Mouse (Mus musculus) macrophage (primary cell): ENCODE measurements around the gene Gpr146. TPM values are rescaled to one million over a fixed set of nuclear protein-coding genes. Genes with fewer than 3 reads are reported as not detected.
A peak's percentile ranks its signal among the peaks of the same experiment; 100 is the strongest.
"Not testable (repeated sequence)": the region's sequence is repeated elsewhere in the genome, so short reads cannot be mapped to it uniquely, and the experiment has no call there.

Experiments
- H3K27ac ChIP-seq: fragments of 350-480 bp; formaldehyde crosslinking; 2 replicates; pipeline ENCODE4 v1.9.0; 2021
- H3K36me3 ChIP-seq: fragments of 350-480 bp; formaldehyde crosslinking; 2 replicates; pipeline ENCODE4 v1.9.0; 2021; ENCODE audit errors: inconsistent target
- H3K4me3 ChIP-seq: fragments of 350-480 bp; formaldehyde crosslinking; 2 replicates; pipeline ENCODE4 v1.9.0; 2021; ENCODE audit errors: inconsistent target
- H3K79me2 ChIP-seq: fragments of 350-480 bp; formaldehyde crosslinking; 2 replicates; pipeline ENCODE4 v1.9.0; 2021; ENCODE audit errors: inconsistent target
- WGBS: methylation state at CpG from one replicate; pipeline ENCODE4 v1.1.7; 2026; ENCODE audit warnings: inconsistent platforms; ENCODE audit not compliant: missing documents; 5-methylcytosine and 5-hydroxymethylcytosine counted together
- polyA plus RNA-seq: library from polyadenylated mRNA; stranded (reverse); fragments of 250-400 nt; gene quantifications from 3 replicates; pipeline ENCODE4 v1.2.4, GENCODE M21; 2018; ENCODE audit warnings: inconsistent platforms
- total RNA-seq, 78 experiments: library from RNA; depleted of rRNA; stranded (reverse); fragments of 250-400 nt; gene quantifications; 1 replicate in 9 of 78; 2 replicates in 24 of 78; 3 replicates in 43 of 78; 4 replicates in 2 of 78; pipeline ENCODE4 v1.2.4; 2018; ENCODE audit warnings: inconsistent platforms in 56 of 78

Gpr146 gene
- total RNA-seq (2018; cell fraction: chromatin; rRNA removed), result 10 to 100 TPM in 10 of 26 experiments, 1 to 10 TPM in 13, under 1 TPM in 3; 0.91 to 39.6 (median 5.6) TPM
- total RNA-seq (2018; cell fraction: cytosol; rRNA removed), result 10 to 100 TPM in 20 of 26 experiments, 1 to 10 TPM in 6; 3.7 to 41.6 (median 20.4) TPM
- 10 to 100 TPM in 19 of 26 experiments, 1 to 10 TPM in 7; 4.5 to 63.6 (median 13.4) TPM for total RNA-seq (2018; cell fraction: nucleus; rRNA removed)
- 14.0 to 34.3 TPM (median 20.6 TPM) in 3 replicates for polyA plus RNA-seq

DNA sequence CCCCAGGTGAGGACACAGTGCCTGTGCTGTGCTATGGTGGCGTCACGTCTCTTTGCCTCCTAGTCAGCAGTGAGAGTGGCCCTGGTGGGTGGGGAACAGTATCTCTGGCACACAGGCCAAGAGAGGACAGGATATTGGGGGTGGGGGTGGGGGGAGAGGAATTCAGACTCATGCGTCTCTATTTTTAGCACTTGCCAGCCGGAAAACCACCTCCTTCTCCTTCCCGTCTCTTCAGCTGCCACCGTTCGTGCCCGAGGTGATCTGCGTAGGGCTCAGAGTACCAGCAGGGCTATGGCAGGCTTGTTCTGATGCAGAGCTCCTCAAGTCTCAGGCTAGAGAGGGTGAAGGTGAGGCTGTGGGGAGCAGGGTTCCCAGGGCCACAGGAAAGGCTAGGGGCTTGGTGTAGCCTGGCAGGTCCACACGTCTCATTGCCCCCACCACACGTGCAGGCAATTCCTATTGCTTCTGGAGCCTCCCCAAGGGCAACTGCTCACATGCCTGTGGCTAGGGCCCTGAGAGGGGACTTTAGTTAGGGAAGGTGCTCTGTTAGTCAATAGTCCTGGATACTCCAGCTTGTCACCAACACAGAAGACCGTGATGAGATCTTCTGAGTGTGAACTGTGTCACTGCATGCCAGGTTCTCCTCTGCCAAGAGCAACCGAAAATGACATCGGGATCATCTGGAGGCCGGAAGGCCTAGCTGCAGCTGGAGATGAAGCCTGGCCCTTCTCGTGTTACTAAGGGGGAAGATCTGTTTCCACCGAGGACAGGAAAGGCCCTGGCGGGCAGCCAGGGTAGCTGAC lies at the start of gene Gpr146:
Gene Gpr146 (plus strand): TSS at position 230 of the 803 bp plus-strand sequence.
- H3K79me2 ChIP-seq, result peaks cover 55% of the 10 kb centered on the region
- H3K4me3 ChIP-seq, result peak within 1 kb of the TSS; percentile 33
- H3K27ac ChIP-seq, result peak within 1 kb of the TSS; percentile 99
- H3K36me3 ChIP-seq, result no peaks in the 10 kb centered on the region
- 15% methylated on average over 18 of the region's 18 CpGs for WGBS

DNA sequence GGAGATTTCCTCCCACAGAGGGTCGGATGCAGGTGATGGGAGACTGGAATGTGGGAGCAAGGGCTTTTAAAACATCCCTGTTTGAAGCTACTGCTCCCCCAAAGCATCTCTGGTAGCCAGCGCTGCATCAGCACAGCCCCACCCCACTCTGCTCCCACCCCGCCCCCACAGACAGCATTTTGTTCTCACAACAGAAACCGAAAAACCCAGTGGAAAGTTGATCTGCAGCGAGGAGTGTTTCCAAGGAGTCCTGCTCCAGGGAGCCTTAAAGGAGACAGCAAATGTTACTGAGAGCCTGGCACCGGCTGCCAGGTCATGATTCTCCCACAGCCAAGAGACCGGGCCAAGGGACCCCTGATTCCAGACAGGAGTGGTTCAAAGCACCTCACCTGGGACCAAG lies 46.7 kb upstream of the Gpr146 start:
- H3K27ac ChIP-seq, result no peak overlapping the region
- 90% methylated on average over 6 of the region's 7 CpGs for WGBS
- no peaks in the 10 kb centered on the region for H3K79me2 ChIP-seq
- no peak overlapping the region for H3K4me3 ChIP-seq
- no peaks in the 10 kb centered on the region for H3K36me3 ChIP-seq

DNA sequence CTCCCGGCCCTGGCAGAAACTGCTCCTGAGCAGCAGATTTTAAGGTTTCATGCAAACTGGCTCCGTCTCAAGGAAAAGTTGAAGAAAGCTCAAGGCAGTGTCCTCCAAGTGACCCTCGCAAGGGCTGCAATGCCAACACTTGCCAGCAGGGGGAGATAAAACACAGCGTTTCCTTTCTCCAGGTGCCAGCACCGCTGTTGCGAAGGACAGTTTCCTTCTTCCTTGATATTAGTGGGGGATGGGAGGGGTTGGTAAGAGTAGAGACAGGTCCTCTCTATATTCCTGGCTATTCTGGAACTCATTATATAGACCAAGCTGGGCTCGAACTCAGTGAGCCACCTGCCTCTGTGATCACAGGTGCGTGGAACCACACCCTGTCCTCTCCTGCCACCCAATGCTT lies 45.8 kb upstream of the Gpr146 start:
- Histone ChIP-seq H3K36me3 (peaks cover 4% of the 10 kb centered on the region; the same call in 1 of the 2 replicates), H3K79me2 (no peaks in the 10 kb centered on the region), H3K27ac (no peak overlapping the region), H3K4me3 (no peak overlapping the region)
- WGBS, result 17% methylated on average over 7 of the region's 8 CpGs

DNA sequence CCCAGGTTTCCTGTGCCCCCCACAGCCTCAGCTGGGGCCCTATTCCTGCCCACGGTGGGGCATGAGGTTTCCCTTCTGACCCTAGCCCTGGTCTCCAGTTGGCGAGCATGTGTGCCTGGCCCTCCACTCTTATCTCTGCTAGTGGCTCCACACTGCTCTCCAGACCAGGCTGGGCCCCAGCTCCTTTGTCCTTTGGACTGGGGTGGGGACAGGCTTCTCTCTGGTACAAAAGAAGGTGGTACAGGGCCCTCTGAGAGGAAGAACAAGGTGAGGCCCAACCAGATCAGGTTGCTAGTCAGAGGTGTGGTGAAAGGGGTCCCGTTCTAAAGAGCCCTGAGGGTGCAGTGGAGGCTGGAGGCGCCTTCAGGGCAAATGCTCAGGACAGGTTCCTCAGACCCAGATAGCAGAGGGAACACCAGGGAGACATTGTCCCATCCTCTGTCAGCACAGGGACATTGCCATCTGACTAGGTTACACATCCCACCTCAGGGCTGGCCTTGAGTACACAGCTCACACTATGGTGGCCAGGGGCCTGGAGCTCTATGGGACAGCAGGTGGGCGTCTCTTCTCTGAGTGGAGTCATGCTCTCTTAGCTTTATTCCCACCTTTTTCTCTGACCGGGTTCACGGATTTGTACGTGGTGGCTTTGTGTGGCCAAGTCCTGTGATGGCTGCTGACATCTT lies 44.8 kb upstream of the Gpr146 start:
- H3K79me2 ChIP-seq, result no peaks in the 10 kb centered on the region
- H3K36me3 ChIP-seq, result peaks cover 7% of the 10 kb centered on the region; the same call in 1 of the 2 replicates
- H3K27ac ChIP-seq, result no peak overlapping the region
- H3K4me3 ChIP-seq, result no peak overlapping the region
- 88% methylated on average over 8 of the region's 8 CpGs for WGBS

DNA sequence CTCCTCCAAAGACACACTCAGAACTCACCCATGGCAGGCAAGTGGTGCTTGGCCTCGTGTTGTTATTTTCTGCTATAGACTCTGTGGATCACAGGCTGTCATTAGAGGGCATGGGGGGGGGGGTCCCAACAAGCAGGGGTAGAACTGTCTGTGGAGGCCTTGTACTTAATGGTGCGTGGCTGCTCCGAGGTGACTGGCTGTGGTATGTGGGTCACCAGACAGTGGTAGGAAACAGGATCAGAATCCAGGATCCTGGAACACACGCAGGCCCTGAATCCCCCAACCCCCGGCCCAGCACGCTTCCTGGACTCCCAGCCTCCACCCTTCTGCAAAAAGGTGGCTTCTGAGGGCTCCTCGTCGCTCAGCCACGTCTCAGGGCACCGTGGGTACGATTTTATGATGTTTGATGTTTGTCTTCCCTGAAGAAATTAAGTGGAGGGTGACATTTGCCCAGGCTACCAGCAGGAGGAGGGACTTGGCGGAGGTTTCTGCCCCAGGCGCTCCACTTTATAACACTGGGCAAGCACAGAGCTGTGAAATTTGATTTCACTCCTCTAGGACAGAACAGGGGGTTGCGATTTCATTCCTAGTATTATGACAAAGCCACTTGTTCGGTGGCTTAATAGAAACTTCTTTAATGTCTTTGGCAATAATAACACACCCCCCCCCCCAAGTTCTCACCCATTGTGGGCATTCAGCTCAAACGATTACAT lies 44.0 kb upstream of the Gpr146 start:
- Histone ChIP-seq H3K36me3 (peaks cover 13% of the 10 kb centered on the region; the same call in 1 of the 2 replicates), H3K79me2 (no peaks in the 10 kb centered on the region), H3K4me3 (no peak overlapping the region), H3K27ac (no peak overlapping the region)
- WGBS, result 95% methylated on average over 16 of the region's 16 CpGs

DNA sequence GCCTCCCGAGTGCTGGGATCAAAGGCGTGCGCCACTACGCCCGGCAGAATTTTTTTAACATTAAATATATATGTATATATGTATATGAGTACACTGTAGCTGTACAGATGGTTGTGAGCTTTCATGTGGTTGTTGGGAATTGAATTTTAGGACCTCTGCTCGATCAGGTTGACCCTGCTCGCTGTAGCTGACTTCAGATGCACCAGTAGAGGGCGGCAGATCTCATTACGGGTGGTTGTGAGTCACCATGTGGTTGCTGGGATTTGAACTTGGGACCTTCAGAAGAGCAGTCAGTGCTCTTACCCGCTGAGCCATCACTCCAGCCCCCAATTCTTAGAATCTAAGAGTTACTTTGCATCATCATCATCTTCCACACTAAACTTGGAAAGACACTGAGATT lies 43.1 kb upstream of the Gpr146 start:
- not testable (repeated sequence) for H3K4me3 ChIP-seq, H3K27ac ChIP-seq, H3K79me2 ChIP-seq
- peaks cover 22% of the 10 kb centered on the region for H3K36me3 ChIP-seq
- WGBS, result 92% methylated on average over 7 of the region's 10 CpGs

DNA sequence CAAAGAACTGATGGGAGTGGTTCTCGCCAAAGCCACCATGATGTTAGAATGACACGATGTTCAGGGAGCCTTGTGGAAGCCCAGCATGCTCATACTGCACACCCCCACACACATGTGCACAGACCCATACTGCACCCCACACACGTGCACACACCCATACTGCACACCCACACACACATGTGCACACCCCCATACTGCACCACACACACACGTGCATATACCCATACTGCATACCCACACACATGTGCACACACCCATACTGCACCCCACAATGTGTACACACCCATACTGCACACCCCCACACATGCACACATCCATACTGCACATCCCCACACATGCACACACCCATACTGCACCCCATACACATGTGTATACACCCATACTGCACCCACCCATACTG lies 41.9 kb upstream of the Gpr146 start:
- Histone ChIP-seq H3K79me2 (no peaks in the 10 kb centered on the region), H3K36me3 (peaks cover 34% of the 10 kb centered on the region), H3K4me3 (no peak overlapping the region), H3K27ac (no peak overlapping the region)
- 91% methylated on average over 4 of the region's 4 CpGs for WGBS

DNA sequence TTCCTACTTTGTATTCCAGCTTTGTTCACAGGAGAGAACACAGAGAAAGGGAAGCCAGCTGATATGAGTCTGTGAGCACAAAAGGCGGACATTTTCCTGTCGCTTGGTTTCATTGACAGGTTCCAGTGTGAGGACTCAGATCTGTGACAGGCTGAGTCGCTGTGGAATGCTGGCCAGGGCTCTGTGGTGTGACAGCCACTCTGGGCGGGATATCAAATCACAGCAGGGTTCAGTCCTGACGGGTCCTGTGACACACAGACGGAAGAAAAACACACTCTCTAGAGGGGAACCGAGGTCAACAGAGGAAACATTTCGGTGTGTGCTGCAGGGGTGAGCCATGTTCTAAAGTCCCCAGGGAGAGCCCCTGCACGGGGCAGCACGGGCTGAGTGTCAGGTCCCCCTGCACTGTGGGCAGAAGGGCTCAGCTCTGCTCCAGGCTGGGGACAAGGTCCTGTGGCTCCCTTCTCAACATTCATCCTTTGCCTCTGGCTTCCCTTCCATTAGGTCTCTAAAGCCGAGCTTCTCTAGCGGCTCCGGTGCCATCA lies 39.6 kb upstream of the Gpr146 start:
- H3K36me3 ChIP-seq, result peaks cover 48% of the 10 kb centered on the region
- WGBS, result 82% methylated on average over 12 of the region's 13 CpGs
- H3K4me3 ChIP-seq, result no peak overlapping the region
- peaks cover 4% of the 10 kb centered on the region; the same call in 1 of the 2 replicates for H3K79me2 ChIP-seq
- no peak overlapping the region for H3K27ac ChIP-seq

DNA sequence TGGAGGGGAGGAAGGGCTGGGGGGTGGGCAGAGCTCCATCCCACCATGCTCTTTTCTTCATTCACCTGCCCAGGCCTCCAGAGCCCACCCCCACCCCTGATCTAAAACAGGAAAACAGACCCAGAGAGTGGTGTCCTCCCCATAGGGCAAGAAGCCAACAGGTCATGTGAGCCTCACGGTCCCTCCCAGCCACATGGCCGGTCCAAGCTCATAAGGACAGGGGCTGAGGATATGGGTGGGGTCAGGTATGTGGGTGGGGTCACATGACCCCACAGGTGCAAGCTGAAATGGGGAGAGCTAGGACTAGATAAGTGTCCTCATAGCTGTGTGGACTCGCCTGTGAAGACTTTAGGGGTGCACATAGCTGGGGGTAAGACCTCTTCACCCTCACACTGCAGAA lies 39.1 kb upstream of the Gpr146 start:
- WGBS, result 89% methylated on average over 3 of the region's 3 CpGs
- Histone ChIP-seq H3K36me3 (peaks cover 48% of the 10 kb centered on the region), H3K79me2 (peaks cover 9% of the 10 kb centered on the region), H3K27ac (no peak overlapping the region), H3K4me3 (no peak overlapping the region)

DNA sequence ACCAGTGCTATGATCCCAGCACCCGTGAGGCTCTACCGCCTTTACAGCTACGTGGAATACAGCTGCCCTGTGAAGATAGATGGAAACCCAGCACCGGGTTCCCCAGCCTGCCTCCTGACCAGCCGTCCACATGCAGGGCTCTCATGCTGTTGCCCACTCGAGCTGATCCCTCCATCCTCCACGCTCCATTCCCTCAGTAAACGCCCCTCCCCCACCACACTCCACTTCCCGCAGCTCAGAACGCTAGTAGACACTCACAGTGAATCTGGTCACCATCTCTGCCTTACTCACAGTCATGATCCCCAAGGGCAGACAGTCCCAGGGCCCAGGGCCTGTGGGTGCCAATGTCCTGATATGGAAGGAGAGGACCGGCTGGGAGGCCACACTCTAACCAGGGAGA lies 38.6 kb upstream of the Gpr146 start:
- whole genome bisulfite sequencing, result 97% methylated on average over 10 of the region's 11 CpGs
- Histone ChIP-seq H3K79me2 (peaks cover 14% of the 10 kb centered on the region), H3K27ac (no peak overlapping the region), H3K36me3 (peaks cover 48% of the 10 kb centered on the region), H3K4me3 (no peak overlapping the region)

DNA sequence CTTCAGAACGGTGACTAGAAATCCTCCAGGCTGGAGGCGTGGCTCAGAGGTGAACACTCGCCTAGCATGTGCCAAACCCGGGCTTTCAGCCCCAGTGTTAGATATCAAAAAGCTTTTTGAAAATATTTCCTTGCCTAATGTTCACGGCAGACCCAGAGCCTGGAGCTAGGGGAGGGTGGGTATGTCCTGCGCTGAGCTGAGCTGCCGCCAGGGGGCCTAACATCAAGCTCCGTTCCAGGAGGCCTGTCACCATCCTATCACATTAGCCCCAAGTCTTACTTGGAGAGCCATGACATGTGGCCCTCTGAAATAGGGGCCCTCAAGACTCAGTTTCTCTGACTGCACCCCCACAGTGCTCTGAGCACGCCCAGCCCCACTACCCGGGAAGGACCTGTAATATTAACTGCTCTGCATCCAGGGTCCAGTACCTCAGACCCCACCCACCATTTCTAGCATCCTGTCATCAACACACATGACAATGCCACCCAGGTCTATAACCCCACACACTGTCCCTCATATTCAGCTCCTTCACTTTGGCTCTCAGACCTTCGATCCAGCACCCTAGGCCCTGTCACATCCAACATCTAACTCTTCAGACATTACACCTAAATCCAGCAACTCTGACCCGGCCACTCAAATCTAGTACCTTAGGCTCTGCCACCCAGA lies 33.3 kb upstream of the Gpr146 start:
- Histone ChIP-seq H3K79me2 (peaks cover 25% of the 10 kb centered on the region), H3K36me3 (peaks cover 29% of the 10 kb centered on the region), H3K4me3 (peak overlapping the region; percentile 97), H3K27ac (peak overlapping the region; percentile 64)
- WGBS, result 8% methylated on average over 10 of the region's 12 CpGs

DNA sequence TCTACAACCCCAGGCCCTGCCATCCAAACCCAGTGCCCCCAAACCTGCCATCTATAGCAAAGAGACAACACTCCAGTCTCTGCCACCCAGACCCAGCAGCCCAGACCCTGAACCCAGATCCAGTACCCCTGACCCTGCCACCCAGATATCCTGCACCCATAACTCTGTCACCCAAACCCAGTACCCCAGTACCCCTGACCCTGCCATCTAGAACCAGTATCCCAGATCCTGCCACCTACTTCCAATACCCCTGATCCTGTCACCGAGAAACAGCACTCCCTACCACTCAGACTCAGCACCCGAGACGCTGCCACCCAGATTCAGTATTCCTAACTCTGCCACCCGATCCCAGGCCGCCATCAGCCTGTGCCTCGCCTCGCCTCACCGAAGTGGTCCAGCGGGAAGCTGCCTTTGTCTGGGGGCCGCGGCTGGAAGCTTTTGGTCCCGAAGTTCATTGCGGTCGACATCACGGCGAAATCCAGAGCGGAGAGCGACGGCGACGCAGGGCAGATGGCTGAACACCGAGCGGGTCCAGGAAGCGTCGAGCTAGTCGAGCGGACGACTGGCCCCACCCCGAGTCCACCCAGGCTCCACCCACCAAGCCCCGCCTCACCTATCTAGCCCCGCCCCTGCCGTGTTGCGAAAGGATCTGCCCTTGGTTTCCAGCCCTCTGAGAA lies 32.7 kb upstream of the Gpr146 start:
- Histone ChIP-seq H3K4me3 (peak overlapping the region; percentile 97), H3K36me3 (peaks cover 22% of the 10 kb centered on the region; the same call in 1 of the 2 replicates), H3K79me2 (peaks cover 25% of the 10 kb centered on the region), H3K27ac (peak overlapping the region; percentile 64)
- WGBS, result 1% methylated on average over 33 of the region's 33 CpGs

DNA sequence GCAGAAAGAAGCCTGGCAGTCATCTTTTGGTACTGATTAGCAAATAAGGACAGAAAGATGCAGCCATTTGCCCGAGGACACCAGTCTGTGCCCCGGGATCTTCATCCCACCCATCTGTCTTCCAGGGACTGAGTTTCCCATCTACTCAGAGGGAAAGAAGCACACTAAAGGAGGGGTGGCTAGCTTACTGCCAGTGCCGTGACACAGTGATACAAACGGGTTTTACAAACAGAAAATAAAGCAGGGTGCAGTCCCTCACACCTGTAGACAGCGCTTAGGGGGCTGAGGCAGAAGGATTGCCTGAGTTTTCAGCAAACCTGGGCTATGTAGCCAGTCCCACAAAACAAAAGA lies 32.2 kb upstream of the Gpr146 start:
- H3K27ac ChIP-seq, result peak overlapping the region; percentile 24; the same call in 1 of the 2 replicates
- H3K36me3 ChIP-seq, result peaks cover 17% of the 10 kb centered on the region; the same call in 1 of the 2 replicates
- 0 out of 2 replicates have a peak overlapping the region, but pooled peaks have one; percentile 5 for H3K4me3 ChIP-seq
- 13% methylated on average over 5 of the region's 5 CpGs for WGBS
- H3K79me2 ChIP-seq, result peaks cover 25% of the 10 kb centered on the region
